Mouse (Mus musculus): ENCODE results near the gene Col13a1.

The Col13a1 gene

DNA sequence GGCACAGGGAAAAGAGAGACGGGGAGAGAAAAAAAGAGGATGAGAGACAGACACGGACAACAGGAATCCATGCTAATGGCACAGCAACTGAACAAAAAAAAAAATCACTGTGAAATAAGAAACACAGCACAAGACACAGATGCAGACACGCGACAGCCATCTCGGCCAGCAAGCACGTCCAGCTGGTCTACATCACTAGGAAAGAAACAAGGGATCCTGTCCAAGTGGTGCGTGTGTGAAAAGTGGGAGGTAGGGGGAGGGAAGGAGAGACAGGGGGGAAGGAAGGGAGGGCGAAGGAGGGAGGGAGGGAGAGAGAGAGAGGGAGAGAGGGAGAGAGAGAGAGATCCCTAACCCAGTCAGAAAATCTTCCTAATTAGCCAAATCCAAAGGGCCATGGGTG lies 73.6 kb downstream of the Col13a1 start:
- no peak for DNase-seq (ENCODE audit: low spot score)

DNA sequence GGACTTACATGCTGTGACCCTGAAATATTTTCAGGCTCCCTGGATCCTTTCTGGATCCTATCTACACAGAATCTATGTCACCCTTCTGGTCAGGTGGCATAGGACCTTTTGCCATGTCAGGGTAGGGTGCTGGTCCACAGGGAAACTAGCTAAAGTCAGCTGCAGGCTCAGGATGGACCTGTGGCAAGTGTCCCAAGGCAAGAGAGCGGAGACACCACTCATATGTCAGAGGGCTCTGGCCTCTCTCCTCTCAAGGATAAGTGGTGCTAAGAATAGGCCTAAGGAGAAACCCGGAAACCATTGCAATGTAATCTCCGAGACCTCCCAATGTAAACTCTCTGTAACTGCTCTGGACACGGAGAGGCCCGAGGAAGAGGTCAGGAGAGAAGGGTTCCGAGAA lies 80.8 kb downstream of the Col13a1 start:
- DNase-seq (ENCODE audit: low spot score) = no peak

DNA sequence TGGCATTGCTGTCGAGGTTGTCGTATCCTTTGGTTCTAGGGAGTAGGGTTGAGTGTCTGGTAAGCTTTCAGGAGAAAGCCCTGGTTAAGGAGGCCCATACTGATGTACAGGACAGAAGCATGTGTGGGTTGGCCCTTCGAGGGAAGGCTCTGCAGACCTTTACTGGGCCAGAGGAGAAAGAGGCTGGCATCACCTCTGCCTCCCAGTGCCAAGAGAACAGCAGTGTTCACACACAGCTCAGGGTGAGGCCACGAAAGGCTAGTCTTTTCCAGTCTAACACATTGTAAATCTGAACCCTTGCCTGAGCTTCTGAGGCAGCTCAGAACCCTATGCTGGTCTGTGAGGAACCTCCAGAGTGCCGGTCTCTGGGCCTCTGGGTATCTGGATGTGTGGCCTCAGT lies 84.3 kb downstream of the Col13a1 start:
- DNase-seq (ENCODE audit: low spot score) = no peak

DNA sequence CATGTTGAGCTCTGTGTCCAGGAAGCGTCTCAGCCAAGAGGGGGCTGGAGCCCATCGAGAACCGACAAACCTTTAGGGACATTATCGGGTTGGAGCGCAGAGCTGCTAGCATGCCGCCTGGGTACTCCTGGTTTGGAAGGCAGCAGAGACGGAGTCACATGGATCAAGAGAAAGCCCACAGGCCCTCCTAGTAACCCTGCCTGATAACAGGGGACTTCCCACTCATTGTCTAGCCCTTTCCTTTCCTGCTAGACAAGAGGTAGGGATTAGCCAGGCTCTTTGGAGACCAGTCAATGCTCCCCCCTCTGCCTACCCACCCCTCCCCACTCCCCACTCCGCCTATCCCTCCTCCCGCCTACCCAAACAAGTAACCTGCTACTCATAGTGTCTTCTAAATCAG lies 87.8 kb downstream of the Col13a1 start:
- DNase-seq (ENCODE audit: low spot score) = no peak

DNA sequence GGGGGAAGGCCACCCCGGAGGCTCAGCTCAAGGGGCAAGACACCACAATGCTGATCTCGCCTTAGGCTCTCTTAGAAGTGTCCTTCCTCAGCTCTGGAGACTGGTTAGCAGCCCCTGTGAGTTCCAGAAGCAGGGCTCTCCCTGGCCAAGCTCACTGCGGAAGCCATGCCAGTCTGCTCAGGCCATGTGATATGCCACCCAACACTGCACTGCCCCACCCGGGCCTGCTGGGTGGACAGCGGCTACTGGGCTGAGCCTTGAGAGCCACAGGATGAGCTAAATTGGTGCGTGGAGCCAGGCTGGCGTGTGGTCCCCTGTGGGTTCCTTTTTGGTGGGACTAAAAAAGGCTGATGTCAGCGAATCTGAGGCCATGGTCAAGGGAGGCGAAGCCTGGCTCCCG lies 88.6 kb downstream of the Col13a1 start:
- DNase-seq (ENCODE audit: low spot score) = no peak

DNA sequence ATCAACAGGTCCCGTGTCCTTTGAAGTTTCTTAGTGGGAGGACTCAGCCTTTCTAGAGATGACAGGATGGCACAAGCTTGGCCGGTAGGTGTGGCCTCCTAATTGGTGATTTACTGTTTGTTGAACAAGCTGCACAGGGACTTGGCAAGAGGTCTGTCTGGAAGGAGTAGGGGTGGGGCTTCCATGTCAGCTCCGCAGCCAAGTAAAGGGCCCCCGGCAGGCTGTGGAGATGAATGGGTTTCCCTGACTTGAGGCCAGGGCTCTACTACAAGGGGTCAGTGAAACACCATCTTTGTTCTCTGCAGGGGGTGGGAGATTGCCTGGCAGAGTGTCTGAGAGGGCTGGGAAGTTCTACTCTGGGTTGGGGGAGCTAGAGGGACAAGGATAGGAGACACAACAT lies 99.5 kb downstream of the Col13a1 start:
- peak; percentile 5 for DNase-seq (ENCODE audit: low spot score)

DNA sequence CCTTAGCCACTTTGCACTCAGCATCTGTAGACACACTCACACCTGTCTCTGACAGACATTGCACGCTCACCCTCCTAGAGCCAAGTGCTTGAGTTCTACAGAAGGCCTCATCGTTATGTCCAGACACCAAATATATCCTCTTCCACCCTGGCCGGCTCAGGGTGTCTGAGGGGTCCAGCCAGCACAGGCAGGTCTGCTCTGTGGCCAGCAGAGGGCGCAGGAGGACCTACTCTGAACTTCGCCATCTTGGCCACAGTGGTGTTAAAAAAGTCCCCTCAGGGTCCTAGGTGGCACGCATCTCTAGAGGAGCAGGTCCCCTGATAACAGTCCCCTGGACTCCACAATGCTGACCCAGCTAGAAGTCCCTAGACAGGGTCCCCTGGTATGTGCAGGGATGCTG lies 101.1 kb downstream of the Col13a1 start:
- DNase-seq (ENCODE audit: low spot score) = peak; percentile 66

DNA sequence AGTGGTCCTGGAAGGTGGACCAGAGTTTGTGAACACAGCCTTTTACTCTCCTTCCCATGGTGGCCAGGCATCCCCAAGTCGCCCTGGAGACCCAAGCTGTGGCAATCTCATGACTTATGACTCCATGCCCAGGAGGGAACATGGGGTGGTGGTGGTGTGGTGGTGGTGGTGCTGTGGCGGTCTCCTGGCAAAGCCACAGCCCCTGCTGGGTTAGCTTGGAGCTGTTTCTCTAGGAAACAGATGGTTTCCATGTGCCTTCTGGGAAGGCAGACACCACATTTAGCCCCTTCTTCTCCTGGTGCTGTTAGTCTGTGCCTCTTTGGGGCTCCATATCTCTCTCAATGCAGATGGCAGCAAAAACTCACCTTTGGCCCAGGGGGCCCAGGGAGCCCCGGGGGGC lies 109.1 kb downstream of the Col13a1 start:
- no peak for DNase-seq (ENCODE audit: low spot score)

DNA sequence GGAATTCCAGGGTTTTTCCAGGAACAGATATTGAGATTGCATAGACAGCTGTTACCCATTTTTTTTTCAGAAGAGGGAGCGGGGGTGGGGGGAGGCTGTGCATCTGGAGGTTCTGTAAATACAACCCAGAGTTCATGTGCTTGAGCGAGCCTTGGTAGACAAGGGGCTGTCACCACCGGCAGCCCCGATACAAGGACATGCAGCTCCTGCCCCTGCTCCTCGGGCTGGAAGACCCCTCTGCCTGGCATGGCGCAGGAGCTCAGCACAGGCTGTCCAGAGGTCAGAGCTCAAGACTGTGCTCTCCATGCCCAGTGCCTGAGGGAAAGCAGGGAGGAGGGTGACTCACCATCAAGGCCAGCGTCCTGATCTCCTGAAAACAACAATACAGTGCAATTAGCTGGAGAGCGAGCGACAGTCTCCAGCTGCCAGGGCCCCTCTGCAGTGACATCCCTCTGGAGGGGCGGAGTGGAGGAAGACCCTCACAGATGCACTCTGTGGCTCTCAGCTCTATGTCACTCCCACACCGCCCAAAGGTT lies 112.8 kb downstream of the Col13a1 start:
- DNase-seq (ENCODE audit: low spot score) = no peak

DNA sequence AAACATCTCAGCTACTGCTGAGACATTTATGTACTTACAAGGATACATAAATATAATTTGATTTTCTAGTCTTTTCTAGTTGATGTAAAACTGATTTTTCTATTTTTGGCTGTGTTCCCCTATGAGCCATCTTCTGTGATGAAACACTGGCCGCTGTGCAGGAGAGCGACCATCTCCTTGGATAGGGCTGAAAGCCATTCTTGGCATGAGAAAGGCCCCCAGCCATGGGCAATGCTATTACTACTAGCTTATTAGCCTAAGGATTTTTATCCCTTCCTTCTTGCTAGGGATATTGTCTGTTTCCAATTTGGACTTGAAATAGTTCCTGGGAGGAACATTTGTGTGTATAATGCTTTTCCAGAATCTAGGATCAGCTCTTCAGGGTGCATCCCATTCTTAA lies 119.5 kb downstream of the Col13a1 start:
- no peak for DNase-seq (ENCODE audit: low spot score)

DNA sequence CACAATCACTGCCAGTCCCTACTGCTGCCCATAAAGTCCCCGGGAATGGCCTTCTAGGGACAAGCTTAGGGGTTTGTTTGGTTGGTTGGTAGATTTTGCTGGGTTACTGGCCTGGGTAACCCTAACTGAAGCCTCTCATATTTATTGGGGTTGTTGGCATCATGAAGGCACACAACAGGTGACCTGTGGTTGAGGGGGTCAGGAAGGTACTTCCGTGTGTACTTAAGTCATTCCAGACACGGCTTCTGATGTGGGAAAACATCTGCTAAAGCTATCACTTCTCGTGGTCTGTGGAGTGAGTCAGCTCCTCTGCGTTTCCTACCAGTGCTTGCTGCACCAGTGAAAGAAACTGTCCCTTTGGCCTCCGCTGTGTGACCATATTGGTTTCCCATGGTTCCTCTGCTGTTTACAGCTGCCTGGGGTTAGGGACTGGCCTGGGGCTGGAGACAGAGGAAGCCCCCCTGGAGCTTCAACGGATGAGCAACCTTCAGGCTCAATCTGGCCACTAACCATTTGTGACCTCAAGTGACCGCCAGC lies 123.7 kb downstream of the Col13a1 start:
- no peak for DNase-seq (ENCODE audit: low spot score)

DNA sequence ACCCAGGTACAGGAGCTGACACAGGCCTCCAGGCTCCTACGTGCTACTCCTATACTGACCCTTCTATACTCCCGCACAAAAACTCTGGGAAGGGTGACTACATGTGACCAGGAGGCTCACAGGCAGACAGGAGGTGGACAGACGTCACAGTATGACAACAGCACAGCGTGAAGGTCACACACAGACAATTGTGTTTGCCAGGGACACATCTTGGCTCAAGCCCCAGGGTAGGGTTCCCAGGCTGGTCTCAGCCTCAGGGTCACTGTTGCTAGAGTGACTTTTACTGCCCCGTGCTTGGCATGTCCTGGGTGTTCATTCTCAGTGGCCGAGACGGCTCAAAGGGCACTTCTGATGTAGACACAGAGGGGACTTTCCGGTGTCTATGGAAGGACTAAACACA lies 126.1 kb downstream of the Col13a1 start:
- DNase-seq (ENCODE audit: low spot score) = no peak

DNA sequence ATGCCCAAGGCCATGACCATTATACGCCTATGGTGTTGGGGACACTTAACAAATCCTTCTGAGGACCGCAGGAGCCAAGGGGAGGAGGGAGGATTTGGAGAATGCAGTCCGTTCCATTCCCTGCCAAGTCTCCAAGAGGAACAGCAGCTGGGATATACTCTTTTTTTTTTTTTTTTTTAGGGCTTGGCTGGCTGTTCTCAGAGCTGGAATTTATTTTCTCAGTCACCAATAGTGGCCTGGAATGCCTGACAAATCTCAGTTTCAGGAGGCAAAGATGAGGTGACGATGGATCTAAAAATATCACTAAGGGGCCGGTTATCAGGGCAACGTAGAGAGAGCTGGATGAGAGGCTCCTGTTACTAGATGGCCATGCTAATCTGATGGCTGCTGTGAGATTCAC lies 130.4 kb downstream of the Col13a1 start:
- no peak for DNase-seq (ENCODE audit: low spot score)

DNA sequence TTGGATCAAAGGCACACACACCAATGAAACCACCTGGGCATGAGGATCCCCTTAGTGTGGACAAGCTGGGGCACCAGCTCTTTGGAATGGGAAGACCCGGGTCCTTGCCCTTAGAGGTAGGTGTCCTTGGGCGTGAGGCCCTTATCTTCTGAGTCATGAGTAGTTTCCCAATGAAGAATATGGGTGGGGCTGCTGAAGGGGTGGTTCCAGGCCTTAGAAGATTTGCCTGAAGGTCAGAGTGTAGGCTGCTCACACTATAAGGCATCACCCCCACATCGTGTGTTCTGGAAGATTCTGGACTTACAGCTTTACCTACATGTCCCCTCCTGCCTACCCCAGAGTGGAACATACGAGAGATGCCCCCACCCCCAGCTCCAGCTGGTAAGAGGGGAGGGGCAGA lies 133.4 kb downstream of the Col13a1 start:
- no peak for DNase-seq (ENCODE audit: low spot score)

DNA sequence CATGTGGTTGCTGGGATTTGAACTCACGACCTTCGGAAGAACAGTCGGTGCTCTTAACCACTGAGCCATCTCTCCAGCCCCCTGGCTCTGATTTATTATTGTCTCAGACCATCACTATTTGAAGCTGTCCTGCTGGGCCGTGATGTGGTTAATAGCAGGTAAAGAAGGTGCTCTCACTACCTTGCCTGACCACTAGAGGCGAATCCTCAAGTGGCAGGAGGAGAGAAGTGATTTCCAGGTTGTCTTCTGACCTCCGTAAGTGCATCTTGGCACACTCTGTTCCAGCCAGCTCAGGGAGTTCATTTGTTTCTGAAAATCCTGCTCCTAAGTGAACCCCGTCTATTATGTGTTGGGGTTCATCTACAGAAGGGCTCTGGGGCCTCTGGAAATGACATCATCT lies 134.4 kb downstream of the Col13a1 start:
- DNase-seq (ENCODE audit: low spot score) = no peak

DNA sequence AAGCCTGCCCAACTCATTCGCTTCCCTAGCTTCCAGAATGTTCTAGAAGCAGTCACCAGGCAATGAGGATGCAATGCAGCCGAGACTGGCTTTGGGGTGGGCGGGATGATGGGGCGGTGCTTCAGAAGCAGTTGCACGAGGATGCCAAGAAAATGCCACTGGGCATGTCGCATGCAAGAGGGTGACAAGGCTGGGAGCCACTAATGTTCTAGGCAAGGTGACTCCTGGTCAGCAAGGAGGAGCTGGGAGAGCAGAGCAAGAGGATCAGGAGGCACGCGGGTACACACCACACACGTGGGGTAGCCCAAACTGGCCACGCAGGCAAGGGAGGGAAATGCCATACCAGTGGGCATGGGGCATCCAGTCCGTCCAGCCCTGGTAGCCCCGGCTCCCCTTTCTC lies 136.6 kb downstream of the Col13a1 start:
- no peak for DNase-seq (ENCODE audit: low spot score)

DNA sequence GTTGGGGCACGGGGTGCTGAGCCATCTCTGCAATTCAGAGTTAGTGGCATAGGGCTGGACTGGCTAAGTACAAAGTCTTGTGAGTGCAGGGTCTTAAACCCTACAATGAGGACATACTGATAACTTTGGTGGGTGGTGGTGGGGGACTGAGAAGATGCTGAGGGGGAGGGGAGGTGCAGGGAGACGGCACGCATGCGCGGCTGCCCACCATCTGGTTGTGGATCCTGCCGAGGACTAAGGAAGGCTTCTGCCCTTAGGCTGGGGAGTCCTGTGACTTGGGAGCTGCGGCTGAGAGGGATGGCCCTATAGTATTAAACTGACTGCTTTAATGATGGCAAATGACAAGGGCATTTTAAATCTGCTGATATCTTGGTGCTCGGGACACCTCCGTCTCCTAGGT lies 139.6 kb downstream of the Col13a1 start:
- no peak for DNase-seq (ENCODE audit: low spot score)

DNA sequence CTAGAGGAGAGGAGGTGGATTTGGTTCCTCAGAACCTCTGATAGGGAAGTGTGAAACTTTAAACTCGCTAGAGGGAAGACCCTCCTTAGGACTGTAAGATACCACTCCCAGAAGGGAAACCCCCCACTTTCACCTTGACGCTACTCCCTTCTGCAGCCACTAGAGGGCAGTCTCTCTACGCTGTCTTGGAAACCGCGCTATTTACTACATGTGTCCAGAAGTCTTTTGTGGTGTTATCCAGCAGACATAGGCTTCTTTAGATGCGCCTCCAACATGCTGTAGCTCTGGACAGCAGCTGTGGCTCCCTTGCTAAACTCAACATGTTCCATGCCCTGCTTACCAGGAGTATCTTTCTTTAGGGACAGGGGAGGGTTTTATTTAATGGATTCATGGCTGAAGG lies 140.1 kb downstream of the Col13a1 start:
- DNase-seq (ENCODE audit: low spot score) = peak; percentile 46

DNA sequence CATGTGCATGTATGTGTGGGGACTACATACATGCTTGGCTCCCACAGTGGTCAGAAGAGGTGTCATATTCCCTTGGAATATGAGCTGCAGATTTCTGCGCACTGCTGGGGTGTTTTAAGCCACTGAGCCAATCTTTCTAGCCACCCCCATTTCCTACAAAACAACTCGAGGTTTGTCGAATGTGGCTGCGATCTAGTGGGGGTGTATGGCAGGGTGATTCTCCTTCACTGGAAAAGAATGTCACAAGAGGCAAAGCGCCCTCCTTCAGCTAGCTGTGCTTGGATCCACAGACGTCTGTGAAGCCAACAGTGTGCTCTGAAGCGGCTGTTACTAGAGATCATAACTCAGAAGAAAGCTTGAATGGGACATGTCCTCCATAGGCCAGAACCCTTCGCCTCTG lies 141.6 kb downstream of the Col13a1 start:
- DNase-seq (ENCODE audit: low spot score) = no peak

DNA sequence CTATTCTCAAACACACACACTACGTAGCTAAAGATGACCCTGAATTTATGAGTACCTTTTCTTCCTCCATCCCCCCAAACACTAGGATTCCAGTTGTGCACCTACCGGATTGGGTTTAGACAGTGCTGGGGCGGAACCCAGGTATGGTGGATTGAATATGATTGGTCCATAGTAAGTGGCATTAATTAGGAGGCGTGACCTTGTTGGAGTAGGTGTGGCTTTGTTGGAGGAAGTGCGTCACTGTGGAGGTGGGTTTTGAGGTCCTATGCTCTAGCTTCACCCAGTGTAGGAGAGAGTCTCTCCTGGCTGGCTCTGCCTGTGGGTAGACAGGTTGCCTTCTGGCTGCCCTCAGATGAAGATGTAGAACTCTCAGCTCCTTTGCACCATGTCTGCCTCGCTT lies 144.6 kb downstream of the Col13a1 start:
- DNase-seq (ENCODE audit: low spot score) = no peak

DNA sequence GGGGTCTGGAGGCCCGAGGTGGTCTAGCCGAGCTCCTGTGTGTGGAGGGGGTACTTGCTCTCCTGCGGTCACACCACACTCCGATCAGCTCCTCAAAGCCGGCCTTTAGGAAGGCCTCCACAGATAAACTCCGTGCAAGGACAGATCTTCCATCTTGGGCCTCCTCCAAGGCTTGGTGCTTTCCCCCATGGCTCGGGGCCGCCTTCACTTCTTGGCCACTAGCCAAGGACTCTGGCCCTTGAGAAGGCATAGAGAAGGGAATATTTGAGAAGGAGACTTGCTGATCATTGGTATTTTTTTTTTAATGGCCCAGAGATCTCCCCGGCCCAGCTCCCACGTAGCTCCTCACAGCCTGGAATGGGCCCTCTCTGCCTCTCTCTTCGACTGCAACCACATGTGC lies 146.2 kb downstream of the Col13a1 start:
- DNase-seq (ENCODE audit: low spot score) = no peak

DNA sequence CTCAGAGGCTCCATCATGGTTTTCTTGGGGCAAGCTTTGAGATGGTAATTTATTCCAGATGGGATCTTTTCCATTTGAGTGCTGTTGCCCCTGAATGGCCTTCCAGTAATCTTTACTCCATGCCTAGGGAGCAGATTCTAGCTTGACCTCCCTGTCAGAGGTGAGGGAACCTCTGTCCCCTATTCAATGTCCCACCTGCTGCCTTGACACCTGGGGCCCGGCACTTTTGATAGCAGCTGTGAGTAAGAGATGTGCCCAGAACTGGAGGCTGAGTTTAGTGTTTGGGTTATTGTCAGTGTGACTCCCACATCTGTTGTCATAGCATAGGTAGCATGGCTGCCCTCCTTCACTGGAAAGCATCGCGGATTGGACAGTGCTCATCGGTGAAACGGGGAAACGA lies 147.2 kb downstream of the Col13a1 start:
- DNase-seq (ENCODE audit: low spot score) = no peak

DNA sequence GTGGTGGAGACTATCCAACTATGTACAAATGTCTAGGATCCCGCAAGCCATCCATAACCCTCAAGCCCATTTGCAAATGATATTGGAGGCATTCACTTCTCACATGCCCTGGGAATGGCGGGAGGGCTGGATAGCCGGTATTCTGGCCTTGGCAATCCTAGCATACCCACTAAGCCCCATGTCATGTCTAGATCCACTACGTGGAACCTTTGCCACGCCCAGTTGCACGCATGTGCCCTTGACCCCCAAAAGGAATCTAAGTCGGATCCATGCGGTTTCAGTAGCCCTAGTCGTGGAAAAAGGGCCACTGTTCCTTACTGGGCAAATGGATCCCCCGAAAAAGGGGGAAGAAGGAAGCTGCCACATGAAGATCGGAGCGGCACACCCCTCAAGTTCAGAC lies 147.7 kb downstream of the Col13a1 start:
- DNase-seq (ENCODE audit: low spot score) = no peak

DNA sequence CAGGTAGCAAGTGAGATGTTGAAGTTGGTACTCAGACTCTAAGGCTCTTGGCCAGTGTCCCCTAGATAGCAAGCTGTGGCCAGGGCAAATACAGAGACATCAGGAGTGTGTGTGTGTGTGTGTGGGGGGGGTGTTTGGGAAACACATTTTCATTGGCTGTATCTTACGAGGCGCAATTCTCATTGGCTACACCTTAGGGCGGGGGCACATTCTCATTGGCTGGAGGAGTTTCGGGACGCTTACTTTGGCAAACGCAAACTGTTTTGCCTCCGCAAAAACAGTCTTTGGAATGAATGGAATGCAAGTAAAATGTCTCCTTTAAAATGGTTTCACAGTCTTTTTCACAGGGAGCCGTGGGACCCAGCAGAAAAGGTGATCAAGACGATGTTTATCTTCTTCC lies 148.1 kb downstream of the Col13a1 start:
- no peak for DNase-seq (ENCODE audit: low spot score)

DNA sequence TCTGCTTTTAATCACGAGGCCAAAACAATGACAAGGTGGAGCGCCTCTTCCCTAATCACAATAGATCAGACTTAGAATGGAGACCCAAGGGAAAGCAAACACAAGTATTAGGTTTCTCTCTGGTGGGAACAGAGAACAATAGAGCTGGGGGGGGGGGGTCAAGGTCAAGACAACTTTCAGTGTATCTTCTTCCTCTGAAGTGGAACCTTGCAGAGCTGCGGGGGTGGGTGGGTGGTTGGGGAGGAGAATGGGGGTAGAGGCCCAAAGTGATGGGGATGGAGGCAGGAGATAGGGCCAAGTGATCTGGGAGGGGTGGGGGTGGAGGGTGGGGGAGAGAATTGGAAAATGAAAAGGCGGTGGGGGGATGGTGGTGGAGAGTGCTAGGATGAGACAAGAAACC lies 149.9 kb downstream of the Col13a1 start:
- no peak for DNase-seq (ENCODE audit: low spot score)
